Mouse (Mus musculus) limb, embryonic 11.5 days (tissue): ENCODE data around the gene Cd7. TPM values are rescaled to one million over a fixed set of nuclear protein-coding genes. Genes with fewer than 3 reads are reported as not detected.
"Not testable (repeated sequence)": the region's sequence is repeated elsewhere in the genome, so short reads cannot be mapped to it uniquely, and the experiment has no call there.

Experiments used
- ATAC-seq: fragments of 200-750 bp; cut with Nextera tagmentation; 2 replicates; pipeline ENCODE4 v1.8.0; 2017; ENCODE audit warnings: low read depth; ENCODE audit not compliant: insufficient number of reproducible peaks, low FRiP score, low TSS enrichment
- DNase-seq: peaks from one replicate; pipeline ENCODE4 v3.0.0-alpha.2; 2015; ENCODE audit warnings: low spot score
- H3K27ac ChIP-seq: fragments of 300-500 bp; sonication (generic); replicated peaks from 2 replicates; pipeline ENCODE4 v1.5.1; 2014; ENCODE audit warnings: low read depth, mild to moderate bottlenecking, low read length
- H3K27me3 ChIP-seq: fragments of 300-500 bp; sonication (generic); 2 replicates; pipeline ENCODE4 v1.6.1; 2014; ENCODE audit warnings: mild to moderate bottlenecking, low read length, mixed read lengths; ENCODE audit not compliant: control insufficient read depth, insufficient read depth
- H3K36me3 ChIP-seq: fragments of 300-500 bp; sonication (generic); 2 replicates; pipeline ENCODE4 v1.6.1; 2014; ENCODE audit warnings: mild to moderate bottlenecking, low read length, moderate library complexity, mixed read lengths; ENCODE audit not compliant: control insufficient read depth, insufficient read depth
- H3K4me1 ChIP-seq: fragments of 300-500 bp; sonication (generic); 2 replicates; pipeline ENCODE4 v1.6.1; 2014; ENCODE audit warnings: low read length, mixed read lengths; ENCODE audit not compliant: control insufficient read depth, insufficient read depth
- H3K4me2 ChIP-seq: fragments of 300-500 bp; sonication (generic); 2 replicates; pipeline ENCODE4 v1.6.1; 2014; ENCODE audit warnings: low read depth, mild to moderate bottlenecking, moderate library complexity; ENCODE audit not compliant: severe bottlenecking
- H3K4me3 ChIP-seq: fragments of 300-500 bp; sonication (generic); 2 replicates; pipeline ENCODE4 v1.5.1; 2014; ENCODE audit warnings: low read depth, low read length
- H3K9ac ChIP-seq: fragments of 300-500 bp; sonication (generic); 2 replicates; pipeline ENCODE4 v1.6.1; 2014; ENCODE audit warnings: mild to moderate bottlenecking, low read length
- H3K9me3 ChIP-seq: fragments of 300-500 bp; sonication (generic); 2 replicates; pipeline ENCODE4 v1.6.1; 2016; ENCODE audit warnings: low read length; ENCODE audit not compliant: control insufficient read depth
- WGBS: fragments of 180-500 bp; shearing (Covaris S2); extraction: QIAGEN DNeasy Blood & Tissue Kit; methylation state at CpG from one replicate; pipeline ENCODE4 v1.1.7; 2014; 5-methylcytosine and 5-hydroxymethylcytosine counted together
- polyA plus RNA-seq: library from polyadenylated mRNA; unstranded; fragments of >200 nt; fragmentation: Nextera tagmentation; extraction: Ambion mirVana; gene quantifications from 2 replicates; pipeline ENCODE4 v1.2.1, GENCODE M21; 2014

Cd7 gene
- polyA plus RNA-seq, 1 experiment from 2014 or later: not detected

DNA sequence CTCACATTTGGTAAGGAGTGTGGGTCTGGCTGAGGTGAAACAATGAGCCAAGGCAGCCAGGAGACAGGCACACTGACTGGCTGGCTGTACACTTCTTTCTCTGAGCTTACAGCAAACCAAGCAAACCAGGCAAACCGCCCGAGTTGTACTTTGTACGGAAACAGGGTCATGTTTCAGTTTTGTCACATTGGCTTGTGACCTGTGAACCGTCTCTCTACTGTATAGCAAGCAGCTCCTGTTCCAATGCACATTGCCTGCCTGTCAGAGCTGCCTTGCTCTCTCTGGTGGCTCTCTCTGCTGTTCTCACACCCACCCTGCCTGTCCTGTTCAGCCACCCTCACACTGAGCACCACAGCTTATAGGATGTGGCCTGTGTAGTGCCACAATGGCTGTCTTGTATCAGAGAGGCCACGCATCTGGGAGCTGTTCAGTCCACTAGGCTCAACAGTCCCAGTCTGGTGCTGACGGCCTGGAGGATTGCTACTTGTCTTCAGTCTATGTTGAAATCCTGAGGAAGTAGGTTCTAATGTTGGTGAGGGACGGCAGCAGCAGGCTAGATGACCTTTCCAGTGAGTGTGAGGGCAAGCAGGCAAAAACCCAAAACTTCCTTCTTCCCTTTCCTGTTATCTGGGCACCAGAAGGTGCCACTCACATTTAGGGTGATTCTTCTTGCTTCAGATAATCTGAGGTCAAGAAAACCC lies 17.5 kb upstream of the Cd7 start:
- Histone ChIP-seq H3K27ac (no peak overlapping the region), H3K9me3 (no peaks in the 10 kb centered on the region), H3K4me2 (no peak overlapping the region), H3K4me3 (no peak overlapping the region), H3K36me3 (no peaks in the 10 kb centered on the region), H3K27me3 (no peaks in the 10 kb centered on the region), H3K4me1 (no peaks in the 10 kb centered on the region), H3K9ac (no peak overlapping the region)
- ATAC-seq (no peak), DNase-seq (no peak)
- 69% methylated on average over 7 of the region's 7 CpGs for WGBS

DNA sequence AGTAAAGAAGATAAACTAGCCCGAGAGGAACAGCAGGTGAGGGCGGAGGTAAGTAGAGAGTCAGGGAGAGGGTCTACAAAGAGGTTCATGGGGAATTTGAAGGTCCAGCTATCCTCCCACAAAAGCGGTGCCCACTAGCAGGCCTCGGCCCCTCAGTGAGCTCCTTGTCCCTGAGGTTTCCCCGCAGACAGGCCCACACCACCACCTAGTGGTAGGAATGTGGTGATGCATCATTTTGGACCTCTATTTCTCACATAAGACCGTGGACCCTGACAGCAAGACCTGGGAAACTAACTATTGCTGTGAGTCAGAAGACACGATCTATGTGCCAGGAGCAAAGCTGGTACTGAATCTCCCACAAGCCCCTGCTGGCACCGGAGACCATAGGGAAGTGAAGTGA lies 14.3 kb upstream of the Cd7 start:
- Histone ChIP-seq H3K27me3 (no peaks in the 10 kb centered on the region), H3K9me3 (no peaks in the 10 kb centered on the region), H3K36me3 (no peaks in the 10 kb centered on the region), H3K4me2 (no peak overlapping the region), H3K4me1 (no peaks in the 10 kb centered on the region), H3K4me3 (no peak overlapping the region), H3K9ac (peak overlapping the region; percentile 34; the same call in 1 of the 2 replicates), H3K27ac (no peak overlapping the region)
- 16% methylated on average over 8 of the region's 8 CpGs for WGBS
- ATAC-seq: no peak
- peak; percentile 92 for DNase-seq

DNA sequence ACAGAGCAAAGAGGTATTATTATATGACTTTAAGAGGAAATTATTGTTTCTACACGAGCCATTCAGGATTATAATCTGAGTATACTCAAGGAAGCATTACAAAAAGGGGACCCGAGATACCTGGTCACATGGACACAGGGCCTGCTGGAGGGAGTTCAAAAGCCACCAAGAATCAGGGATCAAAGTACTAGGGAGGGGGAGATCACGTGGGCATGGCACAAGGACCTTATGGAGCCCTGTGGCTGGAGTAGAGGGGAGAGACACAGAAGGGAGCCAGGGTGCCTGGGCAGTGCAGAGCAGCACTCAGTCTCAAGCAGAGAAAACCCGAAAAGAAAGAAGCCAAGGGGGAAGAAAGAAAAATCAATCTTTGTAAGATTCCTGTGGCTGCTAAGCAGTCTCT lies 13.2 kb upstream of the Cd7 start:
- H3K27me3 ChIP-seq: no peaks in the 10 kb centered on the region
- H3K9ac ChIP-seq: no peak overlapping the region
- no peaks in the 10 kb centered on the region for H3K4me1 ChIP-seq
- H3K4me2 ChIP-seq: no peak overlapping the region
- H3K9me3 ChIP-seq: no peaks in the 10 kb centered on the region
- no peak overlapping the region for H3K27ac ChIP-seq
- no peak for DNase-seq
- WGBS: 55% methylated on average over 4 of the region's 4 CpGs
- H3K36me3 ChIP-seq: no peaks in the 10 kb centered on the region
- no peak for ATAC-seq
- H3K4me3 ChIP-seq: no peak overlapping the region

DNA sequence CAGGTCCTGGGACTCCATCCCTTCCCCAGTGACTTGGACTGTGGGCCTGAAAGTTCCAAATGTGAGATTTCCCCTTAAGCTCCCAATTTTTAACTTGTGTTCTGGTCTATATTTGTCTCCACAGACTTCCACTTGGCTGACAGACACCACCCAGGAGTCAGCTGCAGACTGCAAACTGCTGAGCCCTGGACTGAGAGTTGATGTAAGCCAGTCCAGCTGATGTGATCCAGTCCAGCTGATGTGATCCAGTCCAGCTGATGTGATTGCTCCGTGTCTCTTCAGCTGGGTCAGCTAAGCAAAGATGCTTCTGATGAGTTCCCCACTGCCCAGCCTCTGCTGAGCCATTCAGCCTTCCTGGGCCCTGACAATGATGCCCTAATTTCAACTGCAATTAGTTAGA lies 12.6 kb upstream of the Cd7 start:
- Histone ChIP-seq H3K36me3 (no peaks in the 10 kb centered on the region), H3K4me1 (no peaks in the 10 kb centered on the region), H3K4me3 (no peak overlapping the region), H3K4me2 (no peak overlapping the region), H3K27ac (no peak overlapping the region), H3K27me3 (no peaks in the 10 kb centered on the region), H3K9ac (no peak overlapping the region), H3K9me3 (no peaks in the 10 kb centered on the region)
- WGBS: 71% methylated on average over 1 of the region's 1 CpGs
- ATAC-seq (no peak), DNase-seq (no peak)

DNA sequence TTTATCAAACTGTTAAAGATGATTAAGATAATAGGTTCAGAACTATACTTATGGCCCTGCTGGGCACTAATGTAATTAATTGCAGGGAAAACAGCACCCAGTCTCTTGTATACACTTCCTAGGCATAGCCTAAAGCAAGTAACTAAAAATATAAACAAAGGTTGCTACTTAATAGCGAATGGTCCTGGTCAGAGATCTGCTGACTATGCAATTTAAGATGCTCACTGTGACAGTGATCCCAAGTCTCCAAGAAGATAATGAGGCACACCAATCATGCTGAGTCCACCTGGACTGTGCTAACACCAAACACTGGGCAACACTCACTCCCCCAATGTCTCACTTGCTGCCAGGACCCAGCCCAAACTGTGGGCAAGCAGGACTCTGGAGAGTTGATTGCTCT lies 10.6 kb upstream of the Cd7 start:
- Histone ChIP-seq H3K27ac (no peak overlapping the region), H3K36me3 (no peaks in the 10 kb centered on the region), H3K4me2 (no peak overlapping the region), H3K27me3 (no peaks in the 10 kb centered on the region), H3K9ac (no peak overlapping the region), H3K9me3 (no peaks in the 10 kb centered on the region), H3K4me1 (no peaks in the 10 kb centered on the region), H3K4me3 (no peak overlapping the region)
- no peak for DNase-seq
- WGBS: 71% methylated on average over 1 of the region's 1 CpGs
- no peak for ATAC-seq

DNA sequence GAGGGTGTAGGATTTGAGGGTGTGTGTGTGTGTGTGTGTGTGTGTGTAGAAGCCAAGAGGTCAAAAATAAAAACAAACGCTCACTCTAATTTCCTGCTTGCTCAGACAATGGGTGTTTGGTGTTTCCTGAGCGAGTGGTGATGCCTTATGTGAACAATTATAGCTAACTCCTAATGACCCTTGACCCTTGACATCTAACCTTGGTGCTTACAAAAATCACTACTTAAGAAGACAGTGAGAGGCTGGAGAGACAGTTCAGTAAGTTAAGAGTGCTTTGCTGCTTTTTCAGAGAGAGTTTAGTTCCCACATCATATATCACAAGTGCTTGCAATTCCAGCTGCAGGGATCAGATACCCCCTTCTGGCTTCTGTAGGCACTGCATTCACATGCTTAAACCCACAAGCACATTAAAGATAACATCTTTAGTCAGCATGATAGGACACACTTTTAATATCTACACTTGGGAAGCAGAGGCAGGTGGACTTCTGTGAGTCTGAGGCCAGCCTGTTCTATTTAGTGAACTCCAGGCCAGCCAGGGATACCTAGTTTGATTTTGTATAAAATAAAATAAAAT lies 8.7 kb upstream of the Cd7 start:
- no peak overlapping the region for H3K9ac ChIP-seq
- no peaks in the 10 kb centered on the region for H3K4me1 ChIP-seq
- H3K4me2 ChIP-seq: no peak overlapping the region
- no peaks in the 10 kb centered on the region for H3K9me3 ChIP-seq
- WGBS: 19% methylated on average over 2 of the region's 2 CpGs
- no peaks in the 10 kb centered on the region for H3K36me3 ChIP-seq
- ATAC-seq (no peak), DNase-seq (peak; percentile 59)
- no peak overlapping the region for H3K4me3 ChIP-seq
- no peaks in the 10 kb centered on the region for H3K27me3 ChIP-seq
- no peak overlapping the region for H3K27ac ChIP-seq

DNA sequence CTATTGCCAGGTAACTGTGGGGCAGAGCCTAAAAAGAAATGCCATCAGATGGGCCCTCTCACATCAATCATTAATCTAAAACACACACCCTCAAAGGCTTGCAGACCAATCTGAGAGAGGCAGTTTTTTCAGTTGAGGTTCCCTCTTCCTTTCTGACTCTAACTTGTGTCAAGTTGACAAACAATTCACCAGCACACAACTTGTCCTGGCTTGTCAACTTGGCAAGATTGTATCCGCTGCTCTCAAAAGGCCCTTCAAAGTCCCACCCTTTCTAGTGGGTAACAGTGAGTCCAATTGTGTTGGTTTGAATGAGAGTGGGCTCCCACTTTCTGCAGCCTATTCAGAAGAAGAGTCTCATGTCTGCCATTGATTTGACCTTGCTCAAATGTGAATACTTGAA lies 6.1 kb upstream of the Cd7 start:
- Histone ChIP-seq H3K4me3 (no peak overlapping the region), H3K27ac (no peak overlapping the region), H3K27me3 (no peaks in the 10 kb centered on the region), H3K4me1 (no peaks in the 10 kb centered on the region), H3K9ac (no peak overlapping the region), H3K9me3 (no peaks in the 10 kb centered on the region), H3K4me2 (no peak overlapping the region), H3K36me3 (no peaks in the 10 kb centered on the region)
- ATAC-seq (no peak), DNase-seq (no peak)
- 95% methylated on average over 1 of the region's 1 CpGs for WGBS

DNA sequence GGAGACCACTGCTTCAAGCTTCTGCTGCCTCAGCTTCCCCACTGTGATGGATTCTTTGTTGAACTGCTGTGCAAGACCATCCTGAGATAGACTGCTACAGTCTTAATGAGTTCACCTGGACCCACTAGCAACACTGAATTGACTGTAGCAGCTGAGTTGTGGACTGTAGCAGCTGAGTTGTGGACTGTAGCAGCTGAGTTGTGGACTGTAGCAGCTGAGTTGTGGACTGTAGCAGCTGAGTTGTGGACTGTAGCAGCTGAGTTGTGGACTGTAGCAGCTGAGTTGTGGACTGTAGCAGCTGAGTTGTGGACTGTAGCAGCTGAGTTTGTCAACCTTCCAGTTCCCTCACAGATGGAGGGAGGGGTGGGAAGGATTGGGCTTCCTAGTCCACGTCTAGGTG lies 3.8 kb upstream of the Cd7 start:
- H3K9ac ChIP-seq, H3K4me3 ChIP-seq, DNase-seq, H3K27ac ChIP-seq, H3K4me2 ChIP-seq, ATAC-seq, H3K27me3 ChIP-seq, H3K9me3 ChIP-seq, H3K36me3 ChIP-seq, H3K4me1 ChIP-seq: not testable (repeated sequence)
- 42% methylated on average over 1 of the region's 1 CpGs for WGBS

DNA sequence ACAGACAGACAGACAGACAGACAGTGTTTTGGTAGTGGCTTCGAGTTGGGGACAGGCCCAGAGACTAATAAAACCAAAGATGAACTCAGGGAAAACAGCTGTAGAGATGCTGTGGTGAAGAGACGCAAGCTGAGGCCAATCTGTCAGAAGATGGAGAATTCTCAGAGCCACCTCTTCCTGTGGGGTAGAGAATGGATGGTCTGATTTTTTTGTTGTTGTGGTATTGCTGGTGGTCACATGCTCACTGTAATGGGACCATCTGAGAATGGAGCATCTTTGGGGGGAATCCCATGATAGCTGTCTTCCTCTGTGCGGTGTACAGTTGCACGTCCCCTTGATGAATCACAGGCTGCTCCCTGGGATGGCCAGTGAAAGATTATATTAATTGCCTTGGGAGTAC lies 3.3 kb upstream of the Cd7 start:
- no peaks in the 10 kb centered on the region for H3K4me1 ChIP-seq
- ATAC-seq (no peak), DNase-seq (no peak)
- no peaks in the 10 kb centered on the region for H3K36me3 ChIP-seq
- no peaks in the 10 kb centered on the region for H3K27me3 ChIP-seq
- no peak overlapping the region for H3K27ac ChIP-seq
- H3K4me2 ChIP-seq: no peak overlapping the region
- no peak overlapping the region for H3K4me3 ChIP-seq
- WGBS: 86% methylated on average over 4 of the region's 4 CpGs
- H3K9ac ChIP-seq: no peak overlapping the region
- H3K9me3 ChIP-seq: no peaks in the 10 kb centered on the region
